Comparison of ENCODE assay signal across 8 mouse cellular contexts in the genomic region with DNA sequence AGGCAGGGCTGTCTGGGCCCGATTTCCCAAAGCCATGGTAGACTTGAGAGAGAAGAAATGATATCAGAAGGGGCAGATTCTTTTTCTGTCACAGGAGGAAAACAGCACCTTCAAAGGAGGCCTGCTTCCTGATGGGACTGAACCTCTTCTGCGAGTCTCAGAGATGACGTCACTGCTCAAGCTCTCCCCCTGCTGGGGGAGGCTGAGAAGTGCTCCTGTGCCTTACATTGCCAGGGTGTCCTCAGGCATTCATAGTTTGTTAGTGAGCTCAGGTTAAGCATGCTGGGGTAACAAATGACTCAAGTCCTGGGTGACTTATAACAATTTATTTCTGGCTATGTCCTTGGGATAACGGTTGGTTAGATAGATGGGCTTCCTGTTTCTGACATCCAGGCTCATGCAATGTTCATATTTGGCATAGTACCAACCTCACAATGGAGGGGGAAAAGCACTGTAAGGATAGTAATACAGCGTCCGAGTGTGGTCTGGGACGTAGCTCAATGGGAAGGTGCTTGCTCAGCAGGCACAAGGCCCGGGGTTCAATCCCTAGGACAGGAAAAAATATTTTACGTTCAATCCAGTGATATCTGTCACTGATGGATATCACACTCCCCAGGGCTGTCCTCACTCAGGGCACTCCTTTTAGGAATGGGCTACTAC.
DNase-seq lines count a peak whose midpoint lies in the region; ATAC-seq and TF ChIP-seq lines count a peak whose summit lies in the region.

No protein-coding gene starts in this region.

- WGBS in forebrain, embryonic 13.5 days, result 49% methylated on average over 9 of the region's 9 CpGs

- H3K9me3 ChIP-seq in G1E (replicated peaks), result no peaks in the 10 kb centered on the region
- no peaks in the 10 kb centered on the region for H3K9me3 ChIP-seq in forebrain, embryonic 13.5 days (replicated peaks)

- peaks cover 6% of the 10 kb centered on the region for H3K36me3 ChIP-seq in G1E (replicated peaks)
- no peaks in the 10 kb centered on the region for H3K36me3 ChIP-seq in forebrain, embryonic 13.5 days (ENCODE audit: poor library complexity, severe bottlenecking)

- TF ChIP-seq CTCF in G1E (IDR thresholded peaks at IDR 0.05; ENCODE audit: low read depth, low read length), result peak; percentile 88

- H3K4me2 ChIP-seq in forebrain, embryonic 13.5 days, result no peak overlapping the region

- no peak overlapping the region for H3K27ac ChIP-seq in forebrain, embryonic 13.5 days

- DNase-seq in G1E (ENCODE audit: low spot score), result peak; percentile 57
- peak; percentile 73 for DNase-seq in c-Kit-positive CD71-positive TER-119-negative erythroid progenitor cells, embryonic 14.5 days (ENCODE audit: low read depth)
- peak; percentile 85 for DNase-seq in heart, postnatal 4 days
- DNase-seq in layer of hippocampus, adult 9-11 months, result peak; percentile 75
- DNase-seq in lung, postnatal 10 days, result peak; percentile 85
- DNase-seq in right cerebral cortex, adult 18-20 months, result peak; percentile 73
- DNase-seq in urinary bladder, adult 2 months (ENCODE audit: low spot score), result peak; percentile 39

- ATAC-seq in G1E (ENCODE audit: extremely low read depth, insufficient number of reproducible peaks, low FRiP score, poor library complexity, severe bottlenecking), result peak; percentile 76
- peak; percentile 77 for ATAC-seq in forebrain, embryonic 13.5 days

- H3K4me3 ChIP-seq in G1E (ENCODE audit: low read depth, low read length), result no peak overlapping the region
- no peak overlapping the region for H3K4me3 ChIP-seq in forebrain, embryonic 13.5 days

- H3K27me3 ChIP-seq in G1E (ENCODE audit: insufficient read depth, low read length), result no peaks in the 10 kb centered on the region
- H3K27me3 ChIP-seq in forebrain, embryonic 13.5 days, result no peaks in the 10 kb centered on the region

- no peak overlapping the region for H3K9ac ChIP-seq in forebrain, embryonic 13.5 days

- peaks cover 2% of the 10 kb centered on the region; the same call in 1 of the 2 replicates for H3K4me1 ChIP-seq in G1E (ENCODE audit: insufficient read depth, low read depth, low read length)
- 0 out of 2 replicates have a peak, but pooled peaks cover 3% of the 10 kb centered on the region for H3K4me1 ChIP-seq in forebrain, embryonic 13.5 days
